Mouse (Mus musculus) activated CD4-positive, CD25-positive, alpha-beta regulatory T cell, adult 4 months (primary cell): Measurements from ENCODE around the gene Aunip. TPM values are rescaled to one million over a fixed set of nuclear protein-coding genes. Genes with fewer than 3 reads are reported as not detected.

Experiments
- ATAC-seq: one replicate; pipeline ENCODE4 v1.8.0; 2017
- polyA plus RNA-seq, 2 experiments: library from polyadenylated mRNA; unstranded; fragments of 100-300 nt; shearing (Covaris generic); gene quantifications; one replicate each; pipeline ENCODE4 v1.2.1; 2017

Gene Aunip
- polyA plus RNA-seq, 2 experiments from 2014 or later: 0.70 to 3.2 TPM

GRCm38 (mm10) chr4:134517719-134518118, 6.9 kb downstream of the Aunip start:
- no peak for ATAC-seq

- no peak for ATAC-seq
Observed at GRCm38 (mm10) chr4:134518541-134518940, 7.7 kb downstream of the Aunip start.

DNA sequence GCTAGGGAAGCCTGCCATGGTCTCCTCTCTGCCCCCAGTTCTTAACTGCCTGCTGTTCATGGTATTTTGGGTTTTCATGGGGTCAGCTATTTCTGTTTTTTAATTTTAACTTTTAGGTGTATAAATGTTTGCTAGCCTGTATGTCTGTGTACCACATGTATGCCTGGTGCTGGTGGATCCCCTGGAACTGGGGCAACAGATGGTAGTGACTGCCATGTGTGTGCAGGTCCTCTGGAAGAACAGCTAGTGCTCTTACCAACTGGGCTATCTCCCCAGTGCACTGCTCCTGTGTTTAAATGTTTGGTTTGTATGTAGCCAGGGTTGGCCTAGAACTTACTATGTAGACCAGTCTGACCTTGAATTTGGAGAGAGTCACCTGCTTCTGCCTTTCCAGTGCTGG, 8.5 kb downstream of the Aunip start:
- no peak for ATAC-seq

DNA sequence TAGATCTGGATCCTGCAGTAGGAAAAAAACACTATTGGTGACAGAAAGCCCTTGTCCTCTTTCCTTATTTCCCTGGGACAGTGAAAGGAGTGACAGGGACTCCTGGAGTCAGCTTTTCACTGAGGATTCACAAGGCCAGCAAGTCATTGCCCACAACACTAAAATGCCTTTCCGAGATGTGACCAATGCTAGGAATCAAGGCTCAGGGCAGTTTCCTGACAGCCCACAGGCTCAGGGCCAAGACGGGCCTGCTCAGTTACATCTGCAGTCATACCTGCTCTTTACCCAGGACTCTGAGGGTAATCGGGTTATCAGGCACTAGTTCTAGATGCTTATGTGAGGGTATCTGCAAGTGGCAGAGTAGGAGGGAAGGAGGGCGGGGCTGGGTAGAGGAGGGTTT, 12.6 kb downstream of the Aunip start:
- ATAC-seq: no peak

- ATAC-seq: no peak
Observed at GRCm38 (mm10) chr4:134525806-134526205, 15.0 kb downstream of the Aunip start.

GRCm38 (mm10) chr4:134526220-134526619, 15.4 kb downstream of the Aunip start:
- ATAC-seq: no peak

DNA sequence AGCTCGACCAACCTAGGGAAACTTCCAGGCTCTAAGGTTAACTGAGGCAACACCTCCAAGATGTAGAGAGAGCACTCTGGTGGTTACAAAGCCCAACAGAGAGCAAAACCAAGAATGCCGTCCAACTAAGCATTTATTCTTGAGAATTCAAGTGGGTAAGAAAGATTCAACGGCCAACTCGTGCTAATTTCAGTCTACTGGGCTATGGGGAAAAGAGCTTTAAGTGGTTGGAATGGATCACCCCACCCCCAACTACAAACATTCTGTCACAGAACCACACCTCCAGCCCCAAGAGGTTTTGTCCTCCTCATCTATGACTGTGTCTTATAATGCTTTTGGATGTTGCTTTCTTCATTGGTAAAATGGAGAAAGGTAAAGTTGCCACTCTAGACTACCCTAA, 22.1 kb downstream of the Aunip start:
- ATAC-seq: no peak

GRCm38 (mm10) chr4:134533421-134533820, 22.6 kb downstream of the Aunip start:
- ATAC-seq: no peak

DNA sequence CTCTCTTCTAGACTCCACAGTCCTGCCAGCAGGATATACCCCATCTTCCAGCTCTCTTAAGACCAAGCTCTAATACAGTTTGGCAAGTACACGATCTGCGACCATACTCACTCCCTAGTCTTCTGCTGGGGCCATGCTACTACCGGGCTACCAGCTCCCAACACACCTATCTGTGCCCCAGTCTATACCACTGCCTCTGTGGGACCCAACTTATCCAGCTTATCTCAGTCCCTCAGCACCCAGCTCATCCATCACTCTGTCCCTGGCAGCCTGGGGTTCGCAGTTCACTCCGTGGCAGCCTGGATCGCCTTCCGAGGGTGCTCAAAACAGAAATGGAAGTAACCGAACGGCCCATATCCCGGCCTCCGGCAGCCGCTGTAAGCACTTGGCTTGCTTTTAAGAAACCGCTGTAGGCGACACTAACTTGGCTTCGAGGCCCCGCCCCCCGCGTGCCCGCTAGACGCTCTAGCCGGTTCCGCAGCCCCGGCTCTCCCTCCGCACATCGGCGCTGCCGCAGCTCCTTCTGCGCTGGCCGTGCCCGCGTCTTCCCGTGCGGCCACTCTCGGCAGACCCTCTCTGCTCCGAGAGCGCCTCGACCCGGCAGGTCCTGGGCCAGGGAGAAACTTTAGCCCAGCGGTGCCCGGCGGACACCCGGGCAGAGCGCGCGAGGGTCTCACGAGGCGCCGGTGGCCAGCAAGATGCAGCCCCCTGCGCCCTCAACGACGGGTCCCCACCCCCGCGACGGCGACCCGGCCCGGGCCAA, 23.5 kb downstream of the Aunip start:
- peak; percentile 60 for ATAC-seq

DNA sequence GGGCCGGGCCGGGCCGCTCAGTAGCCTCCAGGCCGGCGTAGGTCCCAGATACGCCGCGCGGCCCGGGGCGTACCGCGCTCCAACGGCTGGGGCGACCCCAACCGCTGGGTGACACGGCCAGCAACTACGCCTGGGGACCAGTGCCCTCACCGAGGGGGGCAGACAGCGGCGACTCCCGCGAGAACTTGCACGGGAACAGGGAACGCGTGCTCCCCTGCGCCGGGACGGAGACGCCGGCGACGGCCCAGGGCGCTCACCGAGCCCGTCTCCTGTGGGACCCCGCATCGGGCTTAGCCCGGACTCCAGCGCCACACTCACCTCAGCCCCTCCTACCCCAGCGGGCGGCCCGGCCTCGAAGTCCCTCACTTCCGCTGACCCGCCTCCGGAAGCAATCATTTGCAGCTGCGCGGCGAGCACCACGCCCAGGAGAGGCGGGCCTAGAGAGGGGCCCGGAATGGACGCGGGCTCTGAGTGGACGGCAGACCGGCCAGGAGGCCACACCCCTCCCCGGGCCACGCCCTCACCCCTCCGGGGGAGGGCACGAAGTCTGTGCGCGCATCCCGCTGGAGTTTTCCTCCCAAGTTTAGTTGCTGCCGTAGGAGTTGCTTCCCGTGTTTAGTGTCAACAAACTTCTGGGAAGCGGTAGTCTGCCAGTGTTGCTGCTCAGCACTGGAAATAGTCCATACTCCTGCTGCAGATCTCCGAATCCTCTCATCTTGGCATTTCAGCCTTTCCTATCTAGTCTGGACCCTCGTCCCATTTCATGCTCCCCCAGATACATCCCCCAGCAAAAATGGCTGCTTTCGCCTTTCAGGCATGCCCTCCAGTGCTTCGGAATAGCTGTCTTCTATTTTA, 24.4 kb downstream of the Aunip start, which contains the start of gene Mtfr1l:
Mtfr1l (minus strand) TSS at position 456 of the 855 bp plus-strand sequence.
- peak; percentile 88 for ATAC-seq

DNA sequence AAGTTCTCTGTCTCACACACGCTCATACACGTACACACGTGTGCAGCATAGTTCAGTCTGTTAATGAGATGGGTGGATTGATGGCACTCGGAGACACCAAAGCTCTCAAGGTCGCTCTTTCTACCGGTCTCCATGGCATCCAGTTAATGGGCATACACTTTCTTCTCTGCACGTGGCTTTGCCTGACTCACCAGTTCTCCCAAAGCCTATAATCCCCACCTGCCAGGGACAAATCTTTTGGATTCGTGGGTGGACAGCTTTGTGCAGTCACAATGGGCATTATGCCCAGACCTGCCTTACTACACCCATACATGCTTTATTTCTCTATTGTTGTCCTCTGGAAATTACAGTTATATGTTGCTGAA, 25.0 kb downstream of the Aunip start:
- ATAC-seq: peak; percentile 15

DNA sequence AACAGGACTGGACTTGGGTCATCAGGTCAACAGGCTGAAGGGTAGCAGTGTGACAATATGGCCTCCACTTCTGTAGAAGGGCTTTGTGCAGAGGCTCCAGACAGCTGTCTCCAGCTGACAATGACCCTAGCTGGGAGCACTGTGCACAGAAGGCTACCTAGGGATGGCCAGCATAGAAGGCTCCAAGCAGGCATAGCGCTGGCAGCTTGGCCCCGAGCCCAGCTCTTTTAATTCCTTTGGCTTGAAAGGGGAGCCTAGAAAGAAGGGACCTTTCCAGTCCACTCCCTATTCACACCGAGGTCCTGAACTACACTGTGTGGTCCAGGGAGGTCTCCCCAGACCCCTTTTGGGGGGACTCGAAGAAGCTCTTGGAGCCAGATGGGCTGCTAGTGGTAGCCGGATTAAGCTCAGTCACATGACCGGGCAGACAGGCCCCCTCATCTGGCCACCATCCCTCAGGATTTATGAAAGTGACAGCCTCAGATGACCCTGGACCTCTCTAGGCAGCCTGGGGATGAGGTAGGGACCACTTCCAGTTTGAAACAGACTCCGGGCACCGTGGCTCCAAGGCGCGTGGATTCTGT, 28.3 kb downstream of the Aunip start:
- no peak for ATAC-seq

GRCm38 (mm10) chr4:134542726-134543125, 31.9 kb downstream of the Aunip start:
- no peak for ATAC-seq

DNA sequence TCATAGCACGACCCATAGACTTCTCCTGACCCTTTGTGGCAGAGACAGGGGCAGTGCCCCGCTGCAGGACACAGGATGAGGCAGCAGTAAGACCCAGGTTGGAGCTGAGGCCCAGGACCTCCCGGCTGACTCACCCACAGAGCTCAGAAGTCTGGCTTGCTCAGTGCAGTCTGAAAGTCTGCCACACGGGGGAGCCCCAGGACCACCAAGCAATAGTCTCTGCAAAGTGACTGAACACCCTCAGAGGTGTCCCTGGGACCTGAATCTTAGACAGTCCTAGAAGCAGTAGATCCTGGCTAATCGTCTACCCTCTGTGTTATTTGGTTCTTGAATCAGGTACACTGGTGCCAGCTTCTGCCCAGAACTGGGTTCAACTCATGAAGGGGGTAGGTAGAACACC, 32.5 kb downstream of the Aunip start:
- ATAC-seq: peak; percentile 87

- no peak for ATAC-seq
Observed at GRCm38 (mm10) chr4:134546814-134547705, 36.3 kb downstream of the Aunip start.

DNA sequence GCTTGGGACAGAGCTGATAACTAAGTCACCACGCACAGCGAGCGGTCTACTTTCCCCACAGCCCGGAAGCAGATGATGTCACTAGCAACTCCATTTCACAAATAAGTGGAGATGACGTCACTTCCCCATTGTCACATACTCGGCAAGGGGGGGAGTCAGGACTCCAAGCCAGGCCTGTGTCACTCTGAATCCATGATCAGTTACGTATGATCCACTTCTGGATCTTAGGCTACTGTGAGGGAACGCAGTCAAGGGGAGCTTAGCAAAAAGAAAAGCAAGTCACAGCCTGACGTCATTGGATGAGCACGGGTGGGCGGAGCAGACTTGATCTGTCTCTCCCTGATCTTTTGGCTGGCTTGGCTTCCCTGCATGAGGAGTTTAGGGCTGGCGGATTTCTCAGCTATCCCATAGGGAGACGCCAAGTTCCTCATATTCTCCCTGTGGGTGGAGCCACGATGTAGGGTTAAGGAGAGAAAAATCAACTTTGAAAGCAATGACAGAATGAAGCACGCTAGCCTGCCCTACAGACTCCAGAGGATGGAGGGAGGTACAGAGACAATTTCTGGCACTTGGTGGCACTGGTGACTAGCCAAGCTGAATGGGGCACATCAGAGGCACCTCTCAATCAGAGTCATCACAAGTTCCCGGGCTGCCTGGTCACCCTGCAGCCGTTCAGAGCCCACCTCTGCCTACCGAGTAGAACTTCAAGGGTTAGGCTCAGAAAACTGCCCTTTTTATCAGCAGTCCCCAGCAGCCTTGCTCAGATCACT, 37.6 kb downstream of the Aunip start:
- ATAC-seq: no peak

DNA sequence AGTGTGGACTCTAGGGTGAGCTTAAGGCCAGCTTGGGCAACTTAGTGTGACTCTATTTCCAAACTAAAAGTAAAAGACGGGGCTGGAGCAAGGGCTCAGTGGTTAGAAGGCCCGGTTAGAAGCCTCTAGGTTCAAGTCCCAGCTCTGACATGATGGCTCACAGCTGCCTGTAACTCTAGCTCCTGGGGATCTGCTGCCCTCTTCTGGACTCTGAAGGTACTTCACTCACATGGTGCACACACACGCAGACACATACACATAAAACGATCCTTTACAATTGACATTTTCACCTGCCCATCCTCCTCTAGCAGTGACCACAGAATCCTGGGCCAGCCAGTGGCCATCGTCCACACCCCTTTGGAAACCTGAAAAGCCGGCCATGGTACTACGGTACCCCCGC, 39.1 kb downstream of the Aunip start:
- ATAC-seq: no peak

GRCm38 (mm10) chr4:134551494-134552316, 40.9 kb downstream of the Aunip start, which contains the start of gene Selenon:
TSS of gene Selenon (minus strand) at chr4:134552166.
- ATAC-seq: no peak

- ATAC-seq: no peak
Observed at GRCm38 (mm10) chr4:134553631-134554030, 42.8 kb downstream of the Aunip start.

- ATAC-seq: no peak
Observed at GRCm38 (mm10) chr4:134555956-134556580, 45.3 kb downstream of the Aunip start.
